8 mouse cellular contexts compared by ENCODE assay signal in genomic region chr14:118042963-118043362, GRCm38 (mm10). TPM values are rescaled to one million over a fixed set of nuclear protein-coding genes. Genes with fewer than 3 reads are reported as not detected.
DNase-seq lines count a peak whose midpoint lies in the region; ATAC-seq and TF ChIP-seq lines count a peak whose summit lies in the region.

No protein-coding gene starts in this region.

- no peaks in the 10 kb centered on the region for H3K36me3 ChIP-seq in hindbrain, postnatal 0 days (ENCODE audit: insufficient read depth, low read length)
- H3K36me3 ChIP-seq in hindbrain, embryonic 13.5 days, result no peaks in the 10 kb centered on the region

- H3K27ac ChIP-seq in hindbrain, postnatal 0 days, result no peak overlapping the region
- no peak overlapping the region for H3K27ac ChIP-seq in hindbrain, embryonic 13.5 days

- no peak overlapping the region for H3K4me2 ChIP-seq in hindbrain, postnatal 0 days (ENCODE audit: low read depth, low read length)
- H3K4me2 ChIP-seq in hindbrain, embryonic 13.5 days, result no peak overlapping the region

- no peak overlapping the region for H3K4me3 ChIP-seq in hindbrain, postnatal 0 days (ENCODE audit: low read length)
- H3K4me3 ChIP-seq in hindbrain, embryonic 13.5 days, result no peak overlapping the region

- H3K9me3 ChIP-seq in hindbrain, postnatal 0 days (ENCODE audit: low read length), result no peaks in the 10 kb centered on the region
- H3K9me3 ChIP-seq in hindbrain, embryonic 13.5 days, result no peaks in the 10 kb centered on the region

- 81% methylated on average over 17 of the region's 17 CpGs for WGBS in hindbrain, postnatal 0 days
- 86% methylated on average over 17 of the region's 17 CpGs for WGBS in hindbrain, embryonic 13.5 days

- 0 out of 2 replicates have a peak, but pooled peaks cover 4% of the 10 kb centered on the region for H3K27me3 ChIP-seq in hindbrain, postnatal 0 days (ENCODE audit: insufficient read depth, low read length)
- H3K27me3 ChIP-seq in hindbrain, embryonic 13.5 days, result peaks cover 25% of the 10 kb centered on the region

- TF ChIP-seq CTCF in hindbrain, postnatal 0 days (IDR thresholded peaks at IDR 0.05; ENCODE audit: low read depth), result peak; percentile 29; the same call in 1 of the 2 replicates

- ATAC-seq in hindbrain, postnatal 0 days, result no peak
- ATAC-seq in hindbrain, embryonic 13.5 days (ENCODE audit: low FRiP score), result no peak
- no peak for ATAC-seq in erythroblast, adult 5-6 weeks (replicated peaks; ENCODE audit: low FRiP score, poor library complexity, severe bottlenecking)

- no peak overlapping the region for H3K9ac ChIP-seq in hindbrain, postnatal 0 days (replicated peaks; ENCODE audit: low read length)
- H3K9ac ChIP-seq in hindbrain, embryonic 13.5 days, result no peak overlapping the region

- no peak for DNase-seq in hindbrain, postnatal 0 days (ENCODE audit: low spot score)
- peak; percentile 14 for DNase-seq in urinary bladder, postnatal 25 days (ENCODE audit: low spot score)
- DNase-seq in urinary bladder, adult 2 months (ENCODE audit: low spot score), result no peak
- DNase-seq in heart, adult 9 months (ENCODE audit: low spot score in 2 of 2), result peak; percentile 26 to 33
- DNase-seq in lung, postnatal 36 days, result peak; percentile 21
- no peak for DNase-seq in thymus, postnatal 0 days (ENCODE audit: low spot score)

- H3K4me1 ChIP-seq in hindbrain, postnatal 0 days (ENCODE audit: insufficient read depth, low read length), result no peaks in the 10 kb centered on the region
- H3K4me1 ChIP-seq in hindbrain, embryonic 13.5 days (replicated peaks), result no peaks in the 10 kb centered on the region

RNA-seq across cellular contexts. Expression of gene Dct, which starts 9.1 kb away (rescaled TPM):
- 0.10 TPM in 1 of 2 replicates, not detected in the other for total RNA-seq in hindbrain, postnatal 0 days (2014; rRNA removed)
- 0.70 and 0.82 TPM in 2 replicates for polyA plus RNA-seq in hindbrain, postnatal 0 days (2015; fragmentation: Nextera tagmentation; extraction: Ambion mirVana)
- 0.89 and 1.1 TPM in 2 replicates for polyA plus RNA-seq in hindbrain, embryonic 13.5 days (2015; fragmentation: Nextera tagmentation; extraction: Ambion mirVana)
- polyA plus RNA-seq in urinary bladder, adult 2 months (2012; rRNA removed), result 0.62 and 0.72 TPM in 2 replicates
- polyA plus RNA-seq in thymus, postnatal 0 days (2015; fragmentation: Nextera tagmentation; extraction: Ambion mirVana), result 0.18 and 0.48 TPM in 2 replicates
- 0.38 TPM in 1 of 2 replicates, not detected in the other for total RNA-seq in erythroblast, adult 5-6 weeks (2015; ENCODE audit: low replicate concordance)
- total RNA-seq in erythroblast, adult 5-6 weeks (2017; ENCODE audit: low replicate concordance), result 0.09 and 0.42 TPM in 2 replicates

Comparison
In these comparisons a context has a peak if more than half of its experiments do, and no peak if none do; other contexts are left out.
1. DNase-seq: peak in urinary bladder, postnatal 25 days (single experiment), heart, adult 9 months (2 of 2) and lung, postnatal 36 days (single experiment); none in hindbrain, postnatal 0 days (single experiment), urinary bladder, adult 2 months (single experiment) and thymus, postnatal 0 days (single experiment).